Mouse (Mus musculus) R1 (cell line): ENCODE measurements at regions not wholly inside any gene's neighbourhood (a gene's known extent, or its start where the extent isn't known, plus 50 kb on each side); places are given as distances from the start of the nearest gene placed in this dataset.

Source experiments
- DNase-seq: peaks from one replicate; pipeline ENCODE4 v3.0.0-alpha.2; 2018; ENCODE audit warnings: low read depth, low spot score

DNA sequence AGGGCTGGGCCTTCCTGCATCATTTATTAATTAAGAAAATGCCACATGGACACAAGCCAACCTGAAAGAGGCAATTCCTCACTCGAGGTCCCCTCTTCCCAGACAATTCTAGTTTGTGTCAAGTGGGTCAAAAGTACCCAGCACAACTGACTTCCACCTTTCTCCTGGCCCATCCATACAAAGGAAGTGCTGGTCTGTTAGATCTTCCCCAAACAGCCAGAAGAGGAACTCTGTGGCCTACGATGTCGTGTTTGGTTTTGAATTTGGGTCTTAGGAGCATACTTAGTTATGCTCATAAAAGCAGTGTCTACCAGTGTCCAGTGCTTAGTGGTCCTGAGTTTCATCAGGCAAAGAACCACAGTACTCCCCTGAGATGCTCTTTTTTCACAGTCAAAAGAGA lies 62.4 kb upstream of the Sash1 start:
- no peak for DNase-seq

- DNase-seq: no peak
These were observed 59.4 kb upstream of the Sash1 start for GRCm38 (mm10) chr10:8945195-8945751.

DNA sequence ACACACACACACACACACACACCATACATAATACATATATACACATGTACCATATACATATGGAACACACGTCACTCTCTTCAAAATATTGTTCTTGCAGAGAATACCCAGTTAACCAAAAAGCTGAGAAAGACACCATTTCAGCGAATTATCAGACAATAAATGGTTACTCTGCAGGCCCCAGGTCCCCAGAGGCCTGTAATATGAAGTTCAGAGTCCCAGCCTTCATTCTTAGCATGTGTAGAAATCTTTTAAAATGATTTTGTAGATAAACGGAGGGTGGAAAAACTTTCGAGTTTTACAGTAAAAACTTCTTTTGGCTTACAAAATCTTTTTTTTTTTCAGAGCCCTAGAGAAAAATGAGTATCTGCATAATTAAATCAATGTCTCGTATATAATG lies 58.7 kb upstream of the Sash1 start:
- no peak for DNase-seq

DNA sequence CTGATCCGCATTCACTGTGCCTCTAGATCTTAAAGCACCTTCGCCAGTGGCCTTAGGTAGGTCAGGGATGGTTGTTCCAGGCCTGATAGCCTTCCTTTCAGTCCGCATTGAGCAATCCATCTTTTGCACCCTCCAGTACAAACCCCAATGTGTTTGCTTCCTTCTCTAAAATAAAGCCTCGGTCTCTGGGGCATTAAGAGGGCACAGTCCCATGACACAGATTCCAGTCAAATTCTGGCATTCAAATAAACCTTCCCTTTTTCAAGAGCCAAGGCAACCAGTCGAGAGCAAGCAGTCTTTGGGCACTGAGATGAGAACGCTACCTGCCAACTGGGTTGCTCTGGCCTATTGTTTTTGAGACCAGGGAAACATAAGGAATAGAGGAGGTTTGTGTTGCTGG lies 57.8 kb upstream of the Sash1 start:
- DNase-seq: no peak

- DNase-seq: no peak
These were observed 57.1 kb upstream of the Sash1 start for GRCm38 (mm10) chr10:8942967-8943471.

DNA sequence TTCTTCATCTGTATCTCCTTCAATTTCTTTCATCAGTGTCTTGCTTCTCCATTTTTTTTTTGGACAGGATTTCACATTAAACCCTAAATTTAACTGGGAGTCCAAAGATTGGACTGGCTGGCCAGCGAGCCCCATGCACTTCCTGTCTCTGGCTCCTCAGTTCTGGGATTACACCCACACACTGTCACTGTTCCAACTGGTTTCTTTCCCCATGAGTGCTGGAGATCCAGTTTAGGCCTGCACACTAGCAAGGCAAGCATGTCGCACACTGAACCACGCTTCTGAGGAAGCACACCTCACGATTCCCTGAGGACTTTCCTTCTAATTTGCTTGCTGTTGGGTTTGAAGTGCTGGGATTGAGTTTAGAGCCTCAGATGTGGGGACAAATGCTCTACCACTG lies 50.5 kb upstream of the Sash1 start:
- no peak for DNase-seq
